Mouse (Mus musculus) lung, embryonic 14.5 days (tissue): ENCODE results near the gene Svs5. TPM values are rescaled to one million over a fixed set of nuclear protein-coding genes. Genes with fewer than 3 reads are reported as not detected.
"Not testable (repeated sequence)": the region's sequence is repeated elsewhere in the genome, so short reads cannot be mapped to it uniquely, and the experiment has no call there.

ENCODE experiments used
- ATAC-seq: fragments of 200-750 bp; cut with Nextera tagmentation; 2 replicates; pipeline ENCODE4 v1.8.0; 2017; ENCODE audit warnings: mild to moderate bottlenecking, moderate TSS enrichment, moderate library complexity; ENCODE audit not compliant: insufficient read depth
- DNase-seq: peaks from one replicate; pipeline ENCODE4 v3.0.0-alpha.2; 2015
- H3K27ac ChIP-seq: fragments of 300-500 bp; sonication (generic); 2 replicates; pipeline ENCODE4 v1.5.1; 2014; ENCODE audit warnings: low read depth, mild to moderate bottlenecking, moderate library complexity
- H3K27me3 ChIP-seq: fragments of 300-500 bp; sonication (generic); 2 replicates; pipeline ENCODE4 v1.6.1; 2014; ENCODE audit warnings: low read length, control low read depth; ENCODE audit not compliant: insufficient read depth
- H3K36me3 ChIP-seq: fragments of 300-500 bp; sonication (generic); 2 replicates; pipeline ENCODE4 v1.6.1; 2014; ENCODE audit warnings: control low read depth; ENCODE audit not compliant: insufficient read depth
- H3K4me1 ChIP-seq: fragments of 300-500 bp; sonication (generic); 2 replicates; pipeline ENCODE4 v1.6.1; 2014; ENCODE audit warnings: antibody characterized with exemption, control low read depth; ENCODE audit not compliant: insufficient read depth
- H3K4me2 ChIP-seq: fragments of 300-500 bp; sonication (generic); 2 replicates; pipeline ENCODE4 v1.6.1; 2014; ENCODE audit warnings: mild to moderate bottlenecking
- H3K4me3 ChIP-seq: fragments of 300-500 bp; sonication (generic); 2 replicates; pipeline ENCODE4 v1.5.1; 2014; ENCODE audit warnings: low read depth, low read length
- H3K9ac ChIP-seq: fragments of 300-500 bp; sonication (generic); 2 replicates; pipeline ENCODE4 v1.6.1; 2014
- H3K9me3 ChIP-seq: fragments of 300-500 bp; sonication (generic); 2 replicates; pipeline ENCODE4 v1.6.1; 2016; ENCODE audit warnings: low read depth, low read length, control low read depth
- CTCF ChIP-seq: IDR thresholded peaks from 2 replicates; pipeline ENCODE4 v1.5.1; 2016; ENCODE audit warnings: antibody characterized with exemption, low read depth
- WGBS: fragments of 180-500 bp; shearing (Covaris S2); extraction: QIAGEN DNeasy Blood & Tissue Kit; methylation state at CpG from one replicate; pipeline ENCODE4 v1.1.7; 2014; 5-methylcytosine and 5-hydroxymethylcytosine counted together
- polyA plus RNA-seq: library from polyadenylated mRNA; unstranded; fragments of >200 nt; fragmentation: Nextera tagmentation; extraction: Ambion mirVana; gene quantifications from 2 replicates; pipeline ENCODE4 v1.2.1, GENCODE M21; 2014

The Svs5 gene
- polyA plus RNA-seq = not detected in 2 replicates

DNA sequence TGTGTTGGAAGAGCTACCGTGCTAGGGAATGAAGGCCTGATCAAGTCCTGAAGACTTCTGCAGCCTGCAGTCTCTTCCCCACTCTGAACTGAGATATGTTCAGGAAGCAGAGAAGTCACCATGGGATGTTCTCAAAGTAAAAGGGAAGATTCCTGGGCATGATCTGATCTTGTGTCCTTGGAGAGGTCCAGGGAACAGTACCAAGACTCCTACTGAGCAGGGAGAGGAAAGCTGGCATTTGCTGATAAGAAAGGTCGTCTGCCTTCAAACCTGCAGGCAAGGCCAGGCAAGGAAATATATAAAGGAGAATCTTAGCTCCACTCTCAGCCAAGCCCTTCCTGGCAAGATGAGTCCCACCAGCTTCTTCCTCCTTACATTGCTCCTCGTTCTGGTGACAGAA, at the start of gene Svs5:
Gene Svs5, plus strand, starts transcription at position 301 of the 400 bp plus-strand sequence.
- not testable (repeated sequence) for H3K9me3 ChIP-seq, DNase-seq

DNA sequence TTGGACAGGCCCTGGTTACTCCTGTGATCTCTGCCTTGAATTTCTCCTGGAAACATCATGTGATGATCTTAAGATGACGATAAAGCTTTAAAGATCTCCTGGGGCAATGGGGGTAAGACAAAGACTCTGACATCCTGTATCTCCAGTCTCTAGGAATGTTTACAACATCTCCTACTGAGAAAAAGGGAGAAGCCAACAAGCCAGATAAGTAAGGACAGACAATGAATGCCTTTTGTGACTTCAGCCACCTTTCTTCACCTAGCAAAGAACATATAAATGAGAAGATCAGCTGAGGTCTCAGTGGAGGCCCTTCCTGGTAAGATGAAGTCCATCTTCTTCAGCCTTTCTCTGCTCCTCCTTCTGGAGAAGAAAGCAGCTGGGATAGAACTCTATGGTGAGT, 43.6 kb upstream of the Svs5 start, which contains the start of gene Svs3a:
Gene Svs3a, plus strand, starts transcription at position 301 of the 400 bp plus-strand sequence.
- not testable (repeated sequence) for H3K4me3 ChIP-seq, H3K27ac ChIP-seq, H3K4me2 ChIP-seq, H3K27me3 ChIP-seq, H3K9me3 ChIP-seq, H3K36me3 ChIP-seq, H3K4me1 ChIP-seq, ATAC-seq, H3K9ac ChIP-seq, DNase-seq
- 52% methylated on average over 1 of the region's 1 CpGs for WGBS

More for the DNA sequence above, at the start of gene Svs5:
- ATAC-seq, H3K4me3 ChIP-seq, H3K27ac ChIP-seq, H3K4me2 ChIP-seq, H3K4me1 ChIP-seq, H3K9ac ChIP-seq, H3K36me3 ChIP-seq, H3K27me3 ChIP-seq: not testable (repeated sequence)
- WGBS = 66% methylated on average over 3 of the region's 3 CpGs

DNA sequence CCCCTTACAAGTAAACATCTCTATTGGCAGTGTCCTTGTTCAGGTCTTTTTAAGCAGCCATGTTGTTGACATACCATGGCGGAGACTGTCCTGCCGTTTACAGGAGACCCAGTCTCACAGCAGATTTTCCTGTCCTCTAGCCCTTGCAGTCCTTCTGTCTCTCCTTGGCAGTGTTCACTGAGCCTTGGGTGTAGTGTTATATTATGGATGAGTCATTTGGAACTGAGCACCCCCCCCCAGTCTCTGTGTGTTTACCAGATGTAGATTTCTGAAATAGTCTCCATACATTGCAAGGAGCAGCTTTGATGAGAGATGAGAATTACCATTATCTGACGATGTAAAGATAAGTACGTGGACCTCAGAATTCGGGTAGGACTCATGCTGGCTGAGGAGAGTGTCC, 19.9 kb upstream of the Svs5 start:
- WGBS = 77% methylated on average over 5 of the region's 5 CpGs
- Histone ChIP-seq H3K9ac (no peak overlapping the region), H3K4me3 (no peak overlapping the region), H3K4me1 (no peaks in the 10 kb centered on the region), H3K36me3 (no peaks in the 10 kb centered on the region), H3K27ac (no peak overlapping the region), H3K27me3 (no peaks in the 10 kb centered on the region), H3K4me2 (no peak overlapping the region), H3K9me3 (no peaks in the 10 kb centered on the region)
- DNase-seq = no peak
- ATAC-seq = no peak
- no peak for TF ChIP-seq CTCF

DNA sequence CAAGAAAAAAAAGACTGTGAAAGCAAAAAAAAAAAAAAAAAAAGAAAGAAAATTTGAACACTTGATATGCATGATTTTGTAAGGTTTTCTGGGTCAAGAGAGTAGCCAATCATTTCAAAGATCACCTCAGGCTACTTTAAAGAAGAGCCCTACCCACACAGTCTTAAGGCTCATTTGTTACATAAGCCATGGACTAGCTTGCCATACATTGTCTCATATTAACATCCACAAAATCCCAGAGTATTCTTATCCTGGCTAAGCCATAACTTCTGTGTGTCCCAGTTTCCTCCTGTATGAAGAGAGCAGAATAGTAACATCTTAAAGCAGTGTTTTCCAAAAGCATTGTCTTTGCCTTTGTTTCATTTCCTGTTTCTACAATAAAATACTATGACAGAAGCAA, 17.1 kb upstream of the Svs5 start:
- DNase-seq, H3K9ac ChIP-seq, H3K4me1 ChIP-seq, H3K27me3 ChIP-seq, H3K4me3 ChIP-seq, ATAC-seq, H3K9me3 ChIP-seq, H3K4me2 ChIP-seq, H3K27ac ChIP-seq, H3K36me3 ChIP-seq: not testable (repeated sequence)

DNA sequence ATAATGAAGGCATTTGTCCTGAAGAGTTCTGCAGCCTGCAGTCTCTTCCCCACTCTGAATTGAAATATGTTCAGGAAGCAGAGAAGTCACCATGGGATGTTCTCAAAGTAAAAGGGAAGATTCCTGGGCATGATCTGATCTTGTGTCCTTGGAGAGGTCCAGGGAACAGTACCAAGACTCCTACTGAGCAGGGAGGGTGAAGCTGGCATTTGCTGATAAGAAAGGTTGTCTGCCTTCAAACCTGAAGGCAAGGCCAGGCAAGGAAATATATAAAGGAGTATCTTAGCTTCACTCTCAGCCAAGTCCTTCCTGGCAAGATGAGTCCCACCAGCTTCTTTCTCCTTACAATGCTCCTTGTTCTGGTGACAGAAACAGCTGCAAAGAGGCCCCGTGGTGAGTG, 16.1 kb upstream of the Svs5 start, which contains the start of gene Svs6:
Gene Svs6, plus strand, starts transcription at position 301 of the 400 bp plus-strand sequence.
- not testable (repeated sequence) for H3K9ac ChIP-seq, H3K27me3 ChIP-seq, DNase-seq, H3K4me1 ChIP-seq, ATAC-seq, H3K9me3 ChIP-seq, H3K27ac ChIP-seq, H3K4me2 ChIP-seq, H3K36me3 ChIP-seq, H3K4me3 ChIP-seq
- 72% methylated on average over 1 of the region's 1 CpGs for WGBS

DNA sequence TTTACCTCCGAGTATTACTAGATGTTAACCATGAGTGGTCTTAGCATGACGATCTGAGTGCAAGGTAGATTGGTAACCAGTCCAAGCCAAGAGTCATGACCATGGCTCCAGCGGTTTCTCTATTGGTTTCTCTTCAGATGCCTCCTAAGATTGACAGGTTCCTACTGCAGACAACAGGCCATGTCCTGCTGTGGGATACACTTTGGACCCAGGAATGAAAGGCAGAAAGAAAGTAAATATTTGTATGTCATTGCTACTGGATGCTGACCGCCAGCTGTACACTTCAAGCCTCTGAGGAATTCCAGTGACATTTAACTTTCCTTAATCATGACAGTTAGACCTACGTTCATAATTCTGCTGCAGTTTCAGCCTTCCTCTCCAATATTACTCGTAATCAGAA, 11.6 kb upstream of the Svs5 start:
- ATAC-seq (no peak), DNase-seq (no peak)
- no peak overlapping the region for H3K4me3 ChIP-seq
- no peaks in the 10 kb centered on the region for H3K4me1 ChIP-seq
- H3K27me3 ChIP-seq = no peaks in the 10 kb centered on the region
- no peak for TF ChIP-seq CTCF
- no peak overlapping the region for H3K4me2 ChIP-seq
- no peak overlapping the region for H3K9ac ChIP-seq
- WGBS = 76% methylated on average over 6 of the region's 6 CpGs
- H3K36me3 ChIP-seq = no peaks in the 10 kb centered on the region
- H3K9me3 ChIP-seq = no peaks in the 10 kb centered on the region
- no peak overlapping the region for H3K27ac ChIP-seq

DNA sequence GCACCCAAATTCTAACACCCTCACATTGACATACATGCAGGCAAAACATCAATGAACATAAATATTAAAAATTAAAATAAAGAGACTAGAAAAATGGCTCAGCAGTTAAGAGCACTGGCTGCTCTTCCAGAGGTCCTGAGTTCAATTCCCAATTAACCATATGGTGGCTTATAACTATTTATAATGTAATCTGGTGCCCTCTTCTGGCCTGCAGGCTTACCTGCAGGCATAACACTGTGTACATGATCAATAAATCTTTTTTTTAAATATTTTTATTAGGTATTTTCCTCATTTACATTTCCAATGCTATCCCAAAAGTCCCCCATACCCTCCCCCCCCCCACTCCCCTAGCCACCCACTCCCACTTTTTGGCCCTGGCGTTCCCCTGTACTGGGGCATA, 11.2 kb downstream of the Svs5 start:
- H3K4me2 ChIP-seq, H3K4me1 ChIP-seq: not testable (repeated sequence)
- 75% methylated on average over 1 of the region's 1 CpGs for WGBS

DNA sequence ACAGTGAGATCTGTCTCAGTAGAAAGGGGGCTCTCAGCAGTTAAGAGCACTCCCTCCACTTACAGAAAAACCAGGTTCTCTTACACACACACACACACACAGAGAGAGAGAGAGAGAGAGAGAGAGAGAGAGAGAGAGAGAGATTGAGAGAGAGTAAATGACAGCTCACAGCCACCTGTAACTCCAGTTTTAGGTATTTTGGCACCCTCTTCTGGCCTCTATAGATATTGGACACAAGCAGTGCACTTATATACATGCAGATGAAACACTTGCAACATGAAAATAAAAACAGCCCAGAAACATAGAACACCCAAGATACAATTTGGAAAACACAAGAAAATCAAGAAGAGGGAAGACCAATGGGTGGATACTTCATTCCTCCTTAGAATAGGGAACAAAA, 15.2 kb downstream of the Svs5 start:
- not testable (repeated sequence) for H3K4me1 ChIP-seq, H3K27ac ChIP-seq, H3K9ac ChIP-seq, ATAC-seq, H3K4me2 ChIP-seq, DNase-seq, H3K27me3 ChIP-seq, H3K4me3 ChIP-seq, H3K9me3 ChIP-seq, H3K36me3 ChIP-seq

More for the DNA sequence above, 11.2 kb downstream of the Svs5 start:
- not testable (repeated sequence) for H3K9ac ChIP-seq, ATAC-seq, H3K4me3 ChIP-seq, H3K36me3 ChIP-seq, H3K27ac ChIP-seq, H3K9me3 ChIP-seq, DNase-seq, H3K27me3 ChIP-seq
- TF ChIP-seq CTCF = 0 out of 2 replicates have a peak, but pooled peaks have one; percentile 12
